Mouse (Mus musculus) thymus, adult 2 months (tissue): ENCODE data around the gene Rad54l2. TPM values are rescaled to one million over a fixed set of nuclear protein-coding genes. Genes with fewer than 3 reads are reported as not detected.

Experiments used
- DNase-seq: peaks from one replicate; pipeline ENCODE4 v3.0.0; 2021
- H3K27ac ChIP-seq: fragments of 200-500 bp; 2 replicates; pipeline ENCODE4 v1.5.1; 2012; ENCODE audit warnings: low read length, control low read depth; ENCODE audit not compliant: control insufficient read depth, insufficient read depth
- H3K27me3 ChIP-seq: fragments of 200-500 bp; 2 replicates; pipeline ENCODE4 v1.6.1; 2012; ENCODE audit warnings: mild to moderate bottlenecking, low read length, moderate library complexity, mixed read lengths; ENCODE audit not compliant: control insufficient read depth, insufficient read depth
- H3K36me3 ChIP-seq: fragments of 200-500 bp; 2 replicates; pipeline ENCODE4 v1.6.1; 2012; ENCODE audit warnings: mild to moderate bottlenecking, low read length, moderate library complexity; ENCODE audit not compliant: control insufficient read depth, insufficient read depth
- H3K4me1 ChIP-seq: fragments of 200-500 bp; replicated peaks from 2 replicates; pipeline ENCODE4 v1.6.1; 2012; ENCODE audit warnings: low read length; ENCODE audit not compliant: control insufficient read depth, insufficient read depth
- H3K4me3 ChIP-seq: fragments of 200-500 bp; 2 replicates; pipeline ENCODE4 v1.5.1; 2012; ENCODE audit warnings: mild to moderate bottlenecking, low read length, control low read depth, moderate library complexity; ENCODE audit not compliant: control insufficient read depth, insufficient read depth
- CTCF ChIP-seq: fragments of 200-500 bp; IDR thresholded peaks from 2 replicates; pipeline ENCODE4 v1.5.1; 2012; ENCODE audit warnings: mild to moderate bottlenecking, control low read depth, low read length, moderate library complexity, borderline replicate concordance; ENCODE audit not compliant: control insufficient read depth, poor library complexity, insufficient read depth; ENCODE audit errors: extremely low read depth
- POLR2A ChIP-seq: fragments of 200-500 bp; IDR thresholded peaks from 2 replicates; pipeline ENCODE4 v1.6.1; 2012; ENCODE audit warnings: mild to moderate bottlenecking, low read length, control low read depth, moderate library complexity; ENCODE audit not compliant: control insufficient read depth, poor library complexity, insufficient read depth; ENCODE audit errors: extremely low read depth
- WGBS: fragments of 180-500 bp; shearing (Covaris S2); methylation state at CpG from one replicate; pipeline ENCODE4 v1.1.7; 2018; 5-methylcytosine and 5-hydroxymethylcytosine counted together
- polyA plus RNA-seq: library from polyadenylated mRNA; depleted of rRNA; stranded (reverse); fragments of >200 nt; gene quantifications from 2 replicates; pipeline ENCODE4 v1.2.3, GENCODE M21; 2012

Rad54l2 gene
- polyA plus RNA-seq, 1 experiment, result 53.0 TPM

DNA sequence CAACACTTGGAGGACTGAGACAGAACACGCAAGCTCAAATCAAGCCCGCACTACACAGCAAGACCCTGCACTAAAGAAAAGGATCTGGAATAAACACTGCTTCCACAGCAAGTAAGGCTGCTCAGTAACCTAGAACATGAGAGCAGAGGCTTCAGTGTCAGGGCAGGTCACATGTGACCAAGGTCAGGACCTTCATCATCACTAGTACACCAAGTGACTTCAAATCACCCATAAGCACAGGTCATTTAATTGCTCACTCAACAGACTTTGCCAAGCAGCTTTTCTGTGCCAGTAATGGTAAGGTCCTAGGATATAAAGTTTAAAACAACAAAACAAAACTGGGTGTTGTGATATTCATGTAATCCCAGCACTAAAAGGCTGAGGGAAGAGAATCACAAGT, 5.4 kb downstream of the Rad54l2 start:
- Histone ChIP-seq H3K36me3 (no peaks in the 10 kb centered on the region), H3K27ac (no peak overlapping the region), H3K4me3 (no peak overlapping the region), H3K4me1 (peaks cover 6% of the 10 kb centered on the region), H3K27me3 (no peaks in the 10 kb centered on the region)
- DNase-seq, result no peak
- WGBS, result 99% methylated on average over 2 of the region's 2 CpGs
- TF ChIP-seq CTCF, result no peak
- TF ChIP-seq POLR2A, result no peak

DNA sequence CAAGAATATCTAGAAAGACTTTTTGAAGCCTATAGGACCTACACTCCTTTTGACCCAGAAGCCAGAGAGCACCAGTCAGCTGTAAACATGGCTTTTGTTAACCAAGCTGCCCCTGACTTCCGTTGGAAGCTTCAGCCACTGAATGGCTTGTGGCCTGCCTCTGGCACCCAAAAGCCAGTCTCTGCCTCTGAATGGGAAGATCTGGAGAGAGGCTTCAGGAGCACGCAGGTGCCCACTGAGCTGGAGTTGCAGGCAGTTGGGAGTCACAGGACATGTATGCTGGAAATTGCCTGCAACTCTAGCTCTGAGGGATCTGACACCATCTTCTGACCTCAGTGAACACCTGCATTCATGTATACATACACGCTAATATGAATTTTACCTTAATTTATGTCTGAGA, 8.9 kb downstream of the Rad54l2 start:
- 95% methylated on average over 3 of the region's 3 CpGs for WGBS
- no peak overlapping the region for H3K27ac ChIP-seq
- no peak for DNase-seq
- no peaks in the 10 kb centered on the region for H3K27me3 ChIP-seq
- no peak overlapping the region for H3K4me3 ChIP-seq
- H3K36me3 ChIP-seq, result no peaks in the 10 kb centered on the region
- TF ChIP-seq POLR2A (no peak), CTCF (no peak)
- H3K4me1 ChIP-seq, result no peaks in the 10 kb centered on the region

DNA sequence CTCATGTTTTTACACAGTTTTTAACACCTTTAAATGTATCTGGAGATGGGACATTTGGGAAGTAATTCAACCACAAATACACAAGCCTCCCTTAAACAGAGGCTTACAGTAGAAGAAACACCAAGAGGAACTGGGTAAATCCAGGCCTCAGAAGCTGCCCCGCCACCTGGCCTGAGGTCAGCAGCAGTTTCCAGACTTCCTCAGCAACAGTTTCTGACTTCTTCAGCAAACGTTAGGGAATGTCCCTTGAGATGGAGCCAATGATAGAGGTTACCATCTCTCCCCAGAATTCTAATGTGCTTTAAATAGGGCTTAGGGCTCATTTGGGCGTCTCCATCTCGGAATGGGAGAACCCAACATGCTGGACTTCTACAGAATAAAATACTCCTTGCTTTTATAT, 10.7 kb downstream of the Rad54l2 start:
- no peak overlapping the region for H3K27ac ChIP-seq
- DNase-seq, result no peak
- no peaks in the 10 kb centered on the region for H3K36me3 ChIP-seq
- H3K27me3 ChIP-seq, result no peaks in the 10 kb centered on the region
- no peak overlapping the region for H3K4me3 ChIP-seq
- TF ChIP-seq POLR2A (no peak), CTCF (no peak)
- H3K4me1 ChIP-seq, result no peaks in the 10 kb centered on the region
- WGBS, result 73% methylated on average over 4 of the region's 4 CpGs

DNA sequence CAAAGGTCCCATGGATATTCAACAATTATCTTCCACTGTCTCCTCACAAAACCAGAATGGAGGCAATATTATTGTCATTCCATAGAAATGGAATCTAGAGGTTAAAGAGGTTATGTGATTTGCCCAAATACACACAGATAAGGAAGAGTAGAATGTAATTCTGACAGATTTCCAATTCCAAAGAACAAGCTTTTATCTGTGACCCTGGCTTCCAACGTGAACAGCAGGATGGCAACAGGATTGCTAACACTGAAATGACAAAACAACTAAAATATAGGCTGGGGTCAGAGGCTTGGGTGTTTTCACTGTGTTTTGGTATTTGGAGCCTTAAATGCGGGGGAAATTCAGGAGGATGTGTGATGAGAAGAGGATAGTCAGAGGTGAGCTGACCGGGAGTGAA, 11.6 kb downstream of the Rad54l2 start:
- Histone ChIP-seq H3K27ac (no peak overlapping the region), H3K36me3 (no peaks in the 10 kb centered on the region), H3K4me1 (no peaks in the 10 kb centered on the region), H3K4me3 (no peak overlapping the region), H3K27me3 (no peaks in the 10 kb centered on the region)
- no peak for DNase-seq
- WGBS, result 92% methylated on average over 3 of the region's 3 CpGs
- no peak for TF ChIP-seq POLR2A
- no peak for TF ChIP-seq CTCF

DNA sequence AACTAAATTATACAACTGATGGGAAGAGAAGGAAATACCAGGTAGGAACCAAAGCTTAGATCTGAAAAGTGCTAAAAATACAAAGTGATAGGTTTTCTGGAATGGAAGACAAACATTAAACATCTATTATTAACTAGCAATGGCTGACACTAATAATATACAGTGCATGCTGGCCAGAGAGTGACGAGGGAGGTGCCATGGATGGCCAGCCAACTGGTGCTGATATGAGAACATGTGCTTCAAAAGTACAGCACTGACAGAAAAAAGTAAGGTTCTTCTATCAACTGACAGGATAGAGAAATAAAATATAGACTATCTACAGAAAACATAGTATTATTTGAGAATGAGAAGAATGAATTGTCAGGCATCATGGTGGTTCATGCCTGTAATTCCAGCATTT, 12.9 kb downstream of the Rad54l2 start:
- H3K4me1 ChIP-seq, result no peaks in the 10 kb centered on the region

DNA sequence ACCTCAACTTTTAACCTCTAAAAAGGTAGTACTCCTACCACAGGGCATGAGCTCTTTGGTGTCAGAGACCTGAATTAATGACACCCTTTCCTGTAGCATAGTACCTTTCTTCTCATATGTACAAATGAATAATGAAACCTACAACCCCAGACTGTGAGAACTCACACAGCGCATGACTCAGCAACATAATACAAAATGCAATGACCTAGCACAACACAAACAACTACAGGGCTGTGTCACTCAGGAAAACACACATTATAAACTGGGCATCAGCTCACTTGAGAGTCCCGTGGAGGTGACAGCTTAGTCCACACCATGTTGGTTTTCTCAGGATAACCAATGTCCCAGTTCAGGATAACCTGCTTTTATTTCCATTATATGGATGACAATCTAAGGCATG, 17.2 kb downstream of the Rad54l2 start:
- H3K4me1 ChIP-seq, result no peaks in the 10 kb centered on the region
- no peak overlapping the region for H3K27ac ChIP-seq
- no peaks in the 10 kb centered on the region for H3K27me3 ChIP-seq
- H3K4me3 ChIP-seq, result no peak overlapping the region
- WGBS, result 93% methylated on average over 2 of the region's 2 CpGs
- H3K36me3 ChIP-seq, result no peaks in the 10 kb centered on the region
- no peak for DNase-seq
- TF ChIP-seq POLR2A, result no peak
- TF ChIP-seq CTCF, result no peak

More for the DNA sequence above, 12.9 kb downstream of the Rad54l2 start:
- WGBS, result 92% methylated on average over 1 of the region's 1 CpGs
- H3K27me3 ChIP-seq, result no peaks in the 10 kb centered on the region
- TF ChIP-seq CTCF, result no peak
- TF ChIP-seq POLR2A, result no peak
- H3K4me3 ChIP-seq, result no peak overlapping the region
- H3K36me3 ChIP-seq, result no peaks in the 10 kb centered on the region
- H3K27ac ChIP-seq, result no peak overlapping the region
- no peak for DNase-seq

DNA sequence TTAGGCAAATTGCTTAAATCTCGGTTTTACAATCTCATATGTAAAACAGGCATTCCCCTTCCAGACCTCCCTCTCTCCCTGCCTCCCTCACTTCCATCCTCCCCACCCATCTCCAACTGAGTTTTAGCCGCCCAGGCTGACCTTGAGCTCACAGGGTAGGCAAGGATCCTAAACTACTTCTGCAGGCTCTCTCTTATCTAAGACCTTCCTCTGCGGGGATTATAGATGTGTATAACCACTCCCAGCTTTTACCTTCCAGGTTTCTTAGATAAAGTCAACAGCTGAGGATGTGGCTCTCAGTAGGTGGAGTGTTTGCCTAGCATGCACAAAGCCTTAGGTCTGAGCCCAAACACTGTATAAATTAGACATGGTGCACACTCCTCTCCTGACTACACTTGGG, 18.8 kb downstream of the Rad54l2 start:
- no peak for DNase-seq
- Histone ChIP-seq H3K4me3 (no peak overlapping the region), H3K36me3 (no peaks in the 10 kb centered on the region), H3K27ac (no peak overlapping the region), H3K4me1 (no peaks in the 10 kb centered on the region), H3K27me3 (no peaks in the 10 kb centered on the region)
- WGBS, result 85% methylated on average over 3 of the region's 3 CpGs
- TF ChIP-seq CTCF (no peak), POLR2A (no peak)
